Mouse (Mus musculus) left cerebral cortex, adult 2 months (tissue): ENCODE measurements around the gene H2-K1. TPM values are rescaled to one million over a fixed set of nuclear protein-coding genes. Genes with fewer than 3 reads are reported as not detected.
"Not testable (repeated sequence)": the region's sequence is repeated elsewhere in the genome, so short reads cannot be mapped to it uniquely, and the experiment has no call there.

ENCODE experiments used
- DNase-seq, 2 experiments: peaks; one replicate each; pipeline ENCODE4 v3.0.0; 2021 to 2022; ENCODE audit warnings: low spot score in 2 of 2, mixed read lengths in 1 of 2; ENCODE audit errors: extremely low spot score in 1 of 2
- H3K27ac ChIP-seq: fragments of 200-600 bp; 2 replicates; pipeline ENCODE4 v1.8.1; 2022
- H3K4me3 ChIP-seq: fragments of 200-600 bp; 2 replicates; pipeline ENCODE4 v1.8.1; 2022
- CTCF ChIP-seq: fragments of 200-600 bp; IDR thresholded peaks from 2 replicates; pipeline ENCODE4 v1.8.1; 2022; ENCODE audit warnings: antibody characterized with exemption, mild to moderate bottlenecking, moderate library complexity
- intact Hi-C: fragments of 180-260 bp; cut with DNase I; formaldehyde crosslinking; loops from one replicate; pipeline ENCODE4 v1.15.1; 2025
- total RNA-seq, 2 experiments: library from RNA; stranded (reverse); gene quantifications; 2 replicates each; pipeline ENCODE4 v1.2.3; 2021

The H2-K1 gene
- total RNA-seq, 2 experiments from 2014 or later, result 19.7 to 23.5 TPM

DNA sequence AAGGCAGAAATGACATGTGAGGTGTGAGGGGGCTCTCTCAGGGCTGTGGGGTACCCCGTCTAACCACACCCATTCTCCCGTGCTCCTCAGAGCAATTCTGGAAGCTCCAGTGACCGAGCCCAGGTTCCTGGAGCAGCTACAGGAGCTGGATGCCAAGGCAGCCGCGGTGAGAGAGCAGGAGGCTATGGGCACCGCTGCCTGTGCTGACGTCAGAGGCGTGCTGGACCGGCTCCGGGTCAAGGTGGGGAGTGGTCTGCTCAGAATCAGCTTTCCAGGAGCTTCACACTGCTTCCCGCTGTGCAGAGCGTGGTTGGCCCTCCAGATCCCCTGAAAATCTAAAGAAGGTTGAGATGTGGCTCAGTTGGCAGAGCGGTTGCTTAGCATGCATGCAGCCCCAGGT is 41.0 kb downstream of the H2-K1 start:
- TF ChIP-seq CTCF, result no peak
- Histone ChIP-seq H3K27ac (no peak overlapping the region), H3K4me3 (no peak overlapping the region)
- intact Hi-C loops, result loop anchor here (1.0 kb wide), 1 partner anchor 62 kb away; no protein-coding TSS in a partner anchor
- peak in 1 of 2 experiments; percentile 15 for DNase-seq

DNA sequence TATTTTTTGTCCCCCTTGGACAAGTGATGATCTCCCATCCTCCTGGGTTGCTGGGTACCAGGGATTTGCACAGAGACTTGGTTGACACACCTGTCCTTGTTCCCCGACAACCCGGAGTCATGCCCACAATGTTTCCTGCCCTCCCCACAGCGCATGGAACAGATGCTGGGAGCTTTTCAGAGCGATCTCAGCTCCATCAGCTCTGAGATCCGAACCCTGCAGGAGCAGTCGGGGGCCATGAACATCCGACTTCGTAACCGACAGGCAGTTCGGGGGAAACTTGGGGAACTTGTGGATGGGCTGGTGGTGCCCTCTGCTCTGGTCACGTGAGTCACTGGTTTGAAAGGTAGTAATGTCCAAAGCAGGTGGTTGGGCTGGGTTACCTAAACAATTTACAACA is 41.7 kb downstream of the H2-K1 start:
- Histone ChIP-seq H3K4me3 (no peak overlapping the region), H3K27ac (no peak overlapping the region)
- intact Hi-C loops, result no loop called here
- DNase-seq, result peak in 1 of 2 experiments; percentile 7
- TF ChIP-seq CTCF, result no peak

DNA sequence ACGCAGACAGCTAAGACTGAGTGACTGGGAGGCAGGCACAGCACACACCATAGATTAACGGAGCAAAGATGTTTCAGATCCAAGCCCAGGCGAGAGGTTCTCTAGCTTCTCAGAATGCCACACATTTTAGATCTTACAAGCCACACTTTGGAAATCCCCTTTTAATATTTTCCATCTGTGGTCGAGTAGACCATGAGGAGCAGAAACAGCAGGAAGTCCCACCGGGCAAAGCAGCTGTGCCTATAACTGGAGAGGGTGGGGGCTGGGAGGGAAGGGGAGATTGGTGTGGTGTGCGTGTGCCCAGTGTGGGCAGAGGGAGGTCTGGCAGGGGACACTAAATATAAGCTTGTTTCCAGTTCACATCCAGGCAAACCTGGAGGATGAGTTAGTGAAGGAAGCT is 42.7 kb downstream of the H2-K1 start:
- TF ChIP-seq CTCF, result no peak
- no peak for DNase-seq
- H3K27ac ChIP-seq, result no peak overlapping the region
- no peak overlapping the region for H3K4me3 ChIP-seq
- intact Hi-C loops, result no loop called here

DNA sequence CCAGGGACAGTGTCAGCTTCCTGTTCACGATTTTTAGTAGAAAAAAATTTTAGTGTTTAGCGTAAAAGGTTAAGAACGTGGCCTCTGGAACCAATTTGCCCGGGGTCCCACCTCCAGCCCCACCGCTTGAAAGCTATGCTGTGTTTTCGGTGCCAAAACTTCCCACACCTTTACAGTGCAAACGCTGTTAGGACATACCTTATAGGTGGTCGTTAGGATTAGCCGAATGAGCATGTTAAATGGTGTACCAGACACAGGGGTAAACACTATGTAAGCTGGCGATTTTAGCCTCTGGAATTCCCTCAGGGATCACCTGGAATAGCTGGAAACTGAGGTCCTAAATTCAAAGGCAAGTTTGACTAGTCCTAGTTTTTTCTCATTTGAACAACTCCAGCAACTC is 43.8 kb downstream of the H2-K1 start:
- Histone ChIP-seq H3K4me3 (peak overlapping the region; percentile 66), H3K27ac (peak overlapping the region; percentile 94)
- no peak for TF ChIP-seq CTCF
- no peak for DNase-seq
- intact Hi-C loops, result no loop called here

DNA sequence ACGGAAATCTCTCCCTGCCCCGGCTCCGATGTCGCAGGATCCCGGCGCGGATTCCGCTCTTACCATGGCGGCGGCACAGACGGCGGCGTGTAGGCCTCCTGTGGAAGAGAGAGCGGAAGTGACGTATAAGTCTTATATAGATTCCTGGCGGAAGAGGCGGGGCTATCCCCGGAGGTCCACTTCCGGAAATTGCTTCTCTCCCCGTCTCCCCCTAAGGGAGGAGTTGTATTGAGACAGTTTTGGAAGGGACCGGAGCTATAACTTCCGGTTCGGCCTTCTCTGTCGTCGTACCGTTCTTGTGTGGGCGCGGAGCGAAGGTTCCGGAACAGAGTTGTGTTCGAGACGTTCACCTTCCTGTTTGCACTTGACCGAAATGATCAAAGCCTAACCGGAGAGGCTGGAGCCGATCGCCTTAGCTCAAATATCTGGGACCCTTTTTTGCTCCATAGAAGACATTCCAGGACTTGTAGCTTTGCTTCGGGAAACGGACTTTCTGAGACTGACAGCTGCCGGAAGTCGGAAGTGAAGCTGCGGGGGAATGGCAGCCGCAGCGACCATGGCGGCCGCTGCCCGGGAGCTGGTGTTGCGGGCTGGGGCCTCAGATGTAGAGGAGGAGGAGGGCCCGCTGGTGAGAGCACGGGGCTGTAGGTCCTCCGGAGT is 44.5 kb downstream of the H2-K1 start, which contains the start of the genes Vps52 and Rps18:
Vps52 (plus strand) TSS at position 258 of the 660 bp plus-strand sequence.
Rps18 (minus strand) TSS at position 447 of the 660 bp plus-strand sequence.
- intact Hi-C loops, result loop anchor here (1.0 kb wide), 1 partner anchor 15 kb away; the partner anchor contains the start of genes Pfdn6 and Wdr46
- TF ChIP-seq CTCF, result peak; percentile 39
- peak within 1 kb of the TSS; percentile 94 for H3K27ac ChIP-seq
- peak; percentile 96 for DNase-seq
- peak within 1 kb of the TSS; percentile 66 for H3K4me3 ChIP-seq

DNA sequence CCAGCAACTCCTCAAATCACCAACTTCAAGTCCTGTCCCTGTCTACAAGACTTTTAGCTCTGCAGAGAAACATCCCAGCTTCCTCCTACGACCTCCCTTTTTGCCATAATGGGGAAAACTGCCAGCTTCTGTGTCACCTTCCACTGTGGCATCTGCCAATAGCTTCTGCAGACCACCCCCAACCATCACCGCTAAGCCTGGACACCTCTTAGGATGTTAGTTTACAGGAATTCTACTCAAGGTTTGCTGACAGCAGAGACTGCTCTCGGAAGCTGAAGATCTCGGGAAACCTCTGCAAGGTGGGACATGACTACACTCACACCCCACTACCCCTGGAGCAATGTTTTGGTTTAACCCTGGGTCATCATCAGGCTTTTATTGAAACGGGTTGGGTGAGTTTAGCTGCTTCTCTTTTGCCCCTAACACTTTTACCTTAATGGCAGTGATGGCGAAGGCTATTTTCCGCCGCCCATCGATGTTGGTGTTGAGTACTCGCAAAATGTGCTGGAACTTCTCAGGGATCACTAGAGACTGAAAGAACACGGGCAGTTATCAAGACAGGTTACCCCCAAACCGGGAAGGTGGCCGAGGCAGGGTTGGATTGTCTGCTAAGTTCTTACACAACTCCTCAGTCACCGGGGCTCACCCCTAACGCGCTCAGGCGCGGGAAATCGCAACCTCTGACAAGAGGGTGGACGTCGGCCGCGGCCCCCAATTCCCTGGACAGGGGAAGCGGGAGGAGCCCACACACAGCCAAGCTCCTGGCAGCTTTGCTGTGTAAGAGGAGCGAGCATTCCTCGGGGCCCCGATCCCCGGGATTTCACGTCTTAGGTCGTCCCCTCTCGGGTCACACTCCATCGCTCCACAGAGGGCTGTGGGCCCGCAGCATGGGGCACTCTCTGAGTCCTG is 45.2 kb downstream of the H2-K1 start:
- DNase-seq, result peak in 1 of 2 experiments; percentile 33
- intact Hi-C loops, result loop anchor here (1.0 kb wide), 1 partner anchor 15 kb away; the partner anchor contains the start of genes Pfdn6 and Wdr46
- Histone ChIP-seq H3K27ac (peak overlapping the region; percentile 89), H3K4me3 (peak overlapping the region; percentile 66)
- no peak for TF ChIP-seq CTCF

DNA sequence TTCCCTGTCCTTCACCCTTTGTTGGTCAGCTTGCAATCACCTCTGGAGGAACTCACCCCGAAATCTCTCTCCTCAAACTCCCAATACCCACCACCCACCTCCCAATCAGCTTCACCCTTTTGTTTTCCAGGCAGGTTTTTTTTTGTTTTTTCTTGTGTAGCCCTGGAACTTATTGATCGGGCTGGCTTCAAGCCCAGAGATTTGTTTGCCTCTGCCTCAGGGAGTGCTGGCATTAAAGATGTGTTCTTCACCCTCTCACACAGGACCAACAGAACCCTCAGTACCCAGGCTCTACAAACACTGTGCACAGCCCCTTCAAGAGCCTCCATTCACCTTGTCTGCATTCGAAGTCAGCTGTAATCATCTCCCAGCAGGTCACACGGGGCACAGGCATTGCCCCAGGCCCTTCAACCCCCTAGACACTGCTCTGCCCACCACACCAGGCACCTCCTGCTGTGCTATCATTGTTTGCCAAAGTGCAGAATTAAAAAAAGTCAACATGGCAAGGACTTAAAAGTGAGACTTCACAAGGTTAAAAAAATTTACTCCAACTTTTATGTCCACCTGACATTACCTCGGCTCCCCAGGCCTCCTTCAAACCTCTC is 46.1 kb downstream of the H2-K1 start:
- peak overlapping the region; percentile 66 for H3K4me3 ChIP-seq
- H3K27ac ChIP-seq, result no peak overlapping the region
- no peak for TF ChIP-seq CTCF
- DNase-seq, result no peak
- intact Hi-C loops, result no loop called here

DNA sequence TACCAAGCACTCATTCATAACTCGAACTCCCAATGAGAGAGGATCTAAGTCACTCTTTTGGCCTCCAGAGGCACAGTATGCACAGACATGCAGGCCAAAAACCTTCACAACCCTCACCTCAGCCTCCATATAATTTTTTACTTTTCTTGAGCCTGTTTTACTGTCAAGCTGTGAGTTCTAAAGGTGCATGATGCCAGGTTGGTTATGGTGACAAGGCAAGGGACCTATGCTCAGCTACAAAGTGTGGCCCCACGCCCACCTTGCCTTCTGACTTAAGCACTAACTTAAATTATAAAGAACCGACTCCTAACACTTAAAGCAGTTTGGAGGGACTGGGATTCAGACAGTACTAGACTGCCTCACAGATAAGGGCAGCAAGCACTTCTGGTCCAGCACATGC is 46.8 kb downstream of the H2-K1 start:
- intact Hi-C loops, result no loop called here
- Histone ChIP-seq H3K4me3 (no peak overlapping the region), H3K27ac (no peak overlapping the region)
- no peak for TF ChIP-seq CTCF
- DNase-seq, result no peak

DNA sequence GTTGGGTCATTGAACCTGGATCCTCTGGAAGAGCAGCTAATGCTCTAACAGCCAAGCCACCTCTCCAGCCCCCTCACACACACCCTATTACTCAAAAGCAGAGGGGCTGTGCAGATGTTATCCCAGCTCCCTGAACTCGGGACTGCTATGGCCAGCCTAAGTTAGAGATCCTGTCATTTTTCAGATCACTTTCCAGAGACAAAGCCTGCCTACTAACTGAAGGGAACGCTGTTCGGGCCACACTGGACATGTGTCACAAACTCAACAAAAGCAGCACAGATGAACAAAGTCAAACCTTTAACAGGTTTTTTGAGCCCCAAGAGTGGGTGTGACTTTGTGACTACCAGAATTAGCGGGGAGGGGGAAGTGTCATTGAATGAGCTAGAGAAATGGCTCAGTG is 47.3 kb downstream of the H2-K1 start:
- no peak overlapping the region for H3K4me3 ChIP-seq
- no peak for DNase-seq
- no peak for TF ChIP-seq CTCF
- intact Hi-C loops, result no loop called here
- H3K27ac ChIP-seq, result no peak overlapping the region

DNA sequence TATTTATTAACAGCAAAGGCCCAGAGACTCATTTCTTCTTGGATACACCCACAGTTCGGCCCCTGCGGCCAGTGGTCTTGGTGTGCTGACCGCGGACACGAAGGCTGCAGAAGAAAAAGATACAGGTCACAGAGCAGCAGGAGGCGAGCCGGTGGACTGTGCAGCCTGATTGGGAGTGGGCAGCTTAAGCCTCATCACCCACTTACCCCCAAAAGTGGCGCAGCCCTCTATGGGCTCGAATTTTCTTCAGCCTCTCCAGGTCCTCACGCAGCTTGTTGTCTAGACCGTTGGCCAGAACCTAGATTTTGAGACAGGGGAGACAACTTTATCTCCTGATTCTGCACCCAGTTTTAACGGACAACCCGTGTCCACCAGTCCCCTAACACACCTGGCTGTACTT is 48.1 kb downstream of the H2-K1 start:
- intact Hi-C loops, DNase-seq, H3K27ac ChIP-seq, H3K4me3 ChIP-seq: not testable (repeated sequence)

DNA sequence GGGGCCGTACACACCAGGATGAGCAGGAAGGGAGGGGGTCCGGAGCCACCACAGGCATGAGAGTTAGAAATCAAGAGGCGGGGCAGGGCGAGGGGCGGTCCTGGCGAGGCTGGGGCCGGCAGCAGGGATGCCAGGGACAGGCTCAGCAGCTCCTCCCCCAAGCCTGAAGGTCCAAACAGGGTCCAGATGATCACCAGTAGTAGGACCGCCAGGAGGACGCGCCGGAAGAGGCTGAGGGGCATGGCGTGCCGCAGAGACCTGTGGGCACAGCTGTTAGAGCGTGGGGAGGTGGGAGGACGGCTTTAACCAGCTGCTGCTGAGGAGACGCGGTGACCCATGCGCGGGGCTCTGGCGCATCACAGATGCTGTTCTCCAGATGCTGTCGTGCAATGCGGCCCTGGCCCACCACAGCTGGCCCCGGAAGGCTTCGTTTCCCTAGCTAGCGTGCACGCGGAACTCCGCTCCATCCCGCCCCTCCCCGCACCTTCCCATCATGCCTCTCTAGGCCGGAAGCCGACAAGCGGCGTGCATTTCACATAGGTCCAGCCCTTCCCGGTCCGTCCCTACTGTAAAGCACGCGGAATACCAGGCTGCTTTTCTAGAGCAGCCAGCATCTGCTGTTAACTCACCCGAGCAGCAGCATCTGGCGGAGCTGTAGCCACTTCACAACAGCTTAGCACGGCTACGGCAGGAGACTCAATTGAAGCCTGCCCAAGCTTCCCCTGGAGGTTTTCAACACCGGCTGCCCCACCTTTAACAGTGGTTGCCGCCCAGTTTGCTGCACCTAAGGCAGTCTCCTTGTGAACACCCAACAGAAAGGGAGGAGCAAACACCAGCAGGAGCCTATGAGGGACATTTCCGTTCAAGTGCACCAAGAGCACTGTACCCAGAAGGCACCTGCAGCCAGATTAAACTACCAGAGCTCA is 48.9 kb downstream of the H2-K1 start, which contains the start of gene B3galt4:
B3galt4 (minus strand) TSS at position 468 of the 926 bp plus-strand sequence.
- Histone ChIP-seq H3K27ac (peak within 1 kb of the TSS; percentile 93), H3K4me3 (peak within 1 kb of the TSS; percentile 66)
- intact Hi-C loops, result loop anchor here (1.0 kb wide), 1 partner anchor 11 kb away; the partner anchor contains the start of genes Pfdn6 and Wdr46
- peak; percentile 77 for DNase-seq
- no peak for TF ChIP-seq CTCF
